Mouse (Mus musculus): Measurements from ENCODE around the gene Stard13. TPM values are rescaled to one million over a fixed set of nuclear protein-coding genes. Genes with fewer than 3 reads are reported as not detected.

Stard13 gene
- polyA plus RNA-seq, 1 experiment from 2014 or later = 13.0 TPM

DNA sequence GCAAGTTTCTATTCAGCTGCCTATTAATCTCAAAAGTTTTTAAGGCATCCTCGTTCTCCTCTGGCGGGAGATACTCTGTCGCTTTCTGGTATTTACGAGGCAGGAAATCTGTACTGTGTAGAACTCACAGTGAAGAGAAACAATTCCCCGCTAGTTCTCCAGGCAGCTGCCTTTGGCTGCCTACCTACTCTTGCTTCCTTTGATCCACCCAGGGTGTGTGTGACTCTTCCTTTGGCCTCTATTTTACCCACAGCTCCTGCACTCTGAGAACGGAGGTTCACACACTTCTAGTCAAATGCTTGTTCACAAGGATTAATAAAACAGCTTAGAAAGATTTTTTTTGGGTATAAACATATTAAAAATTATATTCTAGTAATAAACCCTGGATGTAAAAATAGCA is 144.4 kb downstream of the Stard13 start:
- ATAC-seq (replicated peaks; ENCODE audit: low FRiP score, low TSS enrichment, low read depth) = no peak
- Histone ChIP-seq H3K27ac (ENCODE audit: low read depth) (no peak overlapping the region), H3K27me3 (replicated peaks; ENCODE audit: control insufficient read depth, insufficient read depth, low read length) (no peaks in the 10 kb centered on the region), H3K4me1 (replicated peaks; ENCODE audit: control insufficient read depth, insufficient read depth, low read length) (peaks cover 2% of the 10 kb centered on the region; the same call in 1 of the 2 replicates), H3K36me3 (ENCODE audit: control insufficient read depth, insufficient read depth, low read length) (peaks cover 8% of the 10 kb centered on the region; the same call in 1 of the 2 replicates), H3K9me3 (ENCODE audit: control insufficient read depth, low read length) (no peaks in the 10 kb centered on the region), H3K4me3 (ENCODE audit: low read depth, low read length) (no peak overlapping the region), H3K9ac (ENCODE audit: low read length) (no peak overlapping the region), H3K4me2 (ENCODE audit: low read length) (no peak overlapping the region)
- 32% methylated on average over 6 of the region's 6 CpGs for WGBS
- DNase-seq (ENCODE audit: low spot score) = no peak

DNA sequence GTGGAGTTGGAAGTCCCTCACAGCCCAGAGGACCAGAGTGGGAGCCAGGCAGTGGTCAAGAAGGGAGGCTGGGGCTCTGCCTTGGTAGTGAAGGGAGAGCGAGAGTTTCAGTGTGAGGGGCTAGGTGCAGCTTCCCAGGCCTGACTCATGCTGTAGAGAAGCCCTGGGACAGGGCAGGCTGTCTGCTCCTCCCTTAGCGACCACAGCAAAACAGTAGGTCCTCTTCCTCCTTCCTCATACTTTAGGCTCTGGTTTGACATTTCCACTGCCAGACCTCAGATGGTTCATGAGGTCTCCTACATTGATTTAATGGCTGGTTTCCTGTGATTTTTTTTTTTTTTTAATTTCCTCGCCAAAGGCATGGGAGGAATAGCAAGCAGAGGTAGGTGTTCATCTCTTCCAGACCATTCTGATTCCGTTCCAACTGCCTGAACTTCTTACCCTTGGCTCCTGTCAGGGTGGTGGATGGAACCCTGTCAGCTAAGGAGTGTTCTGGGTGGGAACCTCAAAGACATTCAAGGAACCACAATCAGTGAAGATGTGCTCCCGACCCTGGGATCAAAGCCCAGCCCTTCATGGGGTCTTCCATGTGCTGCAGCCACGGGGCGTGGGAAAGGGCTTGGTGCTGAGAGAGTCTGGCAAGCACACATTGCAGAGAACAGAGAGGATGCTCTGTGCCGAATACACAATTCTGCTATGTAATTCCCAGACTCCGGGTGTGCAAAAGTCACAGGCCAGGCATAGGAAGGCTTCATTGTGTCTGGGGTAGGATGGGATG is 147.0 kb downstream of the Stard13 start:
- ATAC-seq (replicated peaks; ENCODE audit: low FRiP score, low TSS enrichment, low read depth) (no peak), DNase-seq (ENCODE audit: low spot score) (no peak)
- Histone ChIP-seq H3K27me3 (replicated peaks; ENCODE audit: control insufficient read depth, insufficient read depth, low read length) (no peaks in the 10 kb centered on the region), H3K9me3 (ENCODE audit: control insufficient read depth, low read length) (no peaks in the 10 kb centered on the region), H3K36me3 (ENCODE audit: control insufficient read depth, insufficient read depth, low read length) (0 out of 2 replicates have a peak, but pooled peaks cover under 1% of the 10 kb centered on the region), H3K4me2 (ENCODE audit: low read length) (no peak overlapping the region), H3K4me1 (replicated peaks; ENCODE audit: control insufficient read depth, insufficient read depth, low read length) (peaks cover 2% of the 10 kb centered on the region; the same call in 1 of the 2 replicates), H3K4me3 (ENCODE audit: low read depth, low read length) (no peak overlapping the region), H3K27ac (ENCODE audit: low read depth) (no peak overlapping the region), H3K9ac (ENCODE audit: low read length) (no peak overlapping the region)
- WGBS = 60% methylated on average over 9 of the region's 9 CpGs

DNA sequence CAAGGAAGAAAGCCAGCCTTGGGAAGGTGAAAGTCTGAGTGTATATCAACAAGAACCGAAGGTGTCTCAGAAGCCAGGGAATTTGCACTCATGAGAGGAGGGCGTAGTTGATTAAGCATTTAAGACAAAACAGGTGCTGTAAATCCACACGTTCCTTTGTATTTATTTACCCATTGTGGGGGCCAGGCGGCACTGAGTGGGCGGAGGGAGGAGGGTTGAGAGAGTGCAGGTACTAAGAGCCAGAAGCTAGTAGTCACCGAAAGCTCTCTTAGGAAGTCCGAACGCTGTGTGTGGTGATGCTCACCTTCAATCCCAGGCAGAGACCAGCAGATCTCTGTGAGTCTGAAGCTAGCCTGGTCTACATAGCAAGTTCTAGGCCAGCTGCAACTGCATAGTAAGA is 147.9 kb downstream of the Stard13 start:
- no peak overlapping the region for H3K9ac ChIP-seq (ENCODE audit: low read length)
- no peaks in the 10 kb centered on the region for H3K36me3 ChIP-seq (ENCODE audit: control insufficient read depth, insufficient read depth, low read length)
- H3K9me3 ChIP-seq (ENCODE audit: control insufficient read depth, low read length) = no peaks in the 10 kb centered on the region
- 69% methylated on average over 8 of the region's 8 CpGs for WGBS
- no peak for ATAC-seq (replicated peaks; ENCODE audit: low FRiP score, low TSS enrichment, low read depth)
- H3K4me2 ChIP-seq (ENCODE audit: low read length) = no peak overlapping the region
- H3K4me1 ChIP-seq (replicated peaks; ENCODE audit: control insufficient read depth, insufficient read depth, low read length) = peaks cover 2% of the 10 kb centered on the region; the same call in 1 of the 2 replicates
- H3K4me3 ChIP-seq (ENCODE audit: low read depth, low read length) = no peak overlapping the region
- DNase-seq (ENCODE audit: low spot score) = no peak
- no peaks in the 10 kb centered on the region for H3K27me3 ChIP-seq (replicated peaks; ENCODE audit: control insufficient read depth, insufficient read depth, low read length)
- H3K27ac ChIP-seq (ENCODE audit: low read depth) = no peak overlapping the region

DNA sequence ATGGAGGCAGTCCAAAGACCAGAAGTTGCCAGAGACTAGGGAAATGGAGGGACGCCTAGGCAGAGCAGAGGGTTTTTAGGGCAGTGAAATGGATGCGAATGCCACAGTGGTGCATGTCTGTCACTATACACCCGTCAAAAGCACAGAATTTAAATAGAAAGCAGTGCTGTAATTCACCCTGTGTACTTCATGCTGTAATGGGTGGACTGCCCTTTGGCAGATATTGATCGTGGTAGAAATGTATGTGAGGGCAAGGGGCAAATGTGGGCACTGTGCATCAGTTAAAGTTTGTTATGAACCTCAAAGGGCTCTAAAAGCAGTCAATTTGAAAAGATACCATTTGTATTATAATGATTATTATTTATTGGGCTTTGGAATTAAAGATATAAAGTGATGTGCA is 153.4 kb downstream of the Stard13 start:
- 86% methylated on average over 4 of the region's 4 CpGs for WGBS
- no peak overlapping the region for H3K27ac ChIP-seq (ENCODE audit: low read depth)
- H3K9me3 ChIP-seq (ENCODE audit: control insufficient read depth, low read length) = peaks cover 4% of the 10 kb centered on the region; the same call in 1 of the 2 replicates
- H3K27me3 ChIP-seq (replicated peaks; ENCODE audit: control insufficient read depth, insufficient read depth, low read length) = no peaks in the 10 kb centered on the region
- DNase-seq (ENCODE audit: low spot score) (no peak), ATAC-seq (replicated peaks; ENCODE audit: low FRiP score, low TSS enrichment, low read depth) (no peak)
- no peak overlapping the region for H3K4me2 ChIP-seq (ENCODE audit: low read length)
- H3K4me3 ChIP-seq (ENCODE audit: low read depth, low read length) = no peak overlapping the region
- H3K36me3 ChIP-seq (ENCODE audit: control insufficient read depth, insufficient read depth, low read length) = no peaks in the 10 kb centered on the region
- no peak overlapping the region for H3K9ac ChIP-seq (ENCODE audit: low read length)
- H3K4me1 ChIP-seq (replicated peaks; ENCODE audit: control insufficient read depth, insufficient read depth, low read length) = 0 out of 2 replicates have a peak, but pooled peaks cover 3% of the 10 kb centered on the region

DNA sequence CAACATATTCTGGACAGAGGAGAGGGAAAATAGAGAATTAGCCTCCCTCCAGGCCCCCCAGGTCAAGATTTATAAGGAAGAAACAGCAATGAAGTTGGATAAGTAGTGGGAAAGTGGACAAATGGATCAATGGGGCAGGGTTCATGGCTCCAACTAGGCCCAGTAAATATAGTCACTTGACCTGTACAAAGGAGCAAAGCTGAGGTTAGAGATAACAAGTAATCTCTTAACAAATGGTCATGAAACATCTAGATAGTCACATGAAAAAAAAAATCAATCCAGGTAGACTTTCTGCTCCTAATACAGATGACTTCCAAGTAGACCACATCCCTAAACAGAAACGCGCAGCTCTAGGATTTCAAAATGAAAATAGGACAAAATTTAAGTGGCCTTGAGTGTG is 155.7 kb downstream of the Stard13 start:
- Histone ChIP-seq H3K4me1 (replicated peaks; ENCODE audit: control insufficient read depth, insufficient read depth, low read length) (0 out of 2 replicates have a peak, but pooled peaks cover 3% of the 10 kb centered on the region), H3K4me2 (ENCODE audit: low read length) (no peak overlapping the region), H3K9ac (ENCODE audit: low read length) (no peak overlapping the region), H3K27ac (ENCODE audit: low read depth) (no peak overlapping the region), H3K4me3 (ENCODE audit: low read depth, low read length) (no peak overlapping the region), H3K27me3 (replicated peaks; ENCODE audit: control insufficient read depth, insufficient read depth, low read length) (no peaks in the 10 kb centered on the region), H3K9me3 (ENCODE audit: control insufficient read depth, low read length) (peaks cover 6% of the 10 kb centered on the region; the same call in 1 of the 2 replicates), H3K36me3 (ENCODE audit: control insufficient read depth, insufficient read depth, low read length) (no peaks in the 10 kb centered on the region)
- ATAC-seq (replicated peaks; ENCODE audit: low FRiP score, low TSS enrichment, low read depth) (no peak), DNase-seq (ENCODE audit: low spot score) (no peak)
- WGBS = 85% methylated on average over 2 of the region's 2 CpGs

DNA sequence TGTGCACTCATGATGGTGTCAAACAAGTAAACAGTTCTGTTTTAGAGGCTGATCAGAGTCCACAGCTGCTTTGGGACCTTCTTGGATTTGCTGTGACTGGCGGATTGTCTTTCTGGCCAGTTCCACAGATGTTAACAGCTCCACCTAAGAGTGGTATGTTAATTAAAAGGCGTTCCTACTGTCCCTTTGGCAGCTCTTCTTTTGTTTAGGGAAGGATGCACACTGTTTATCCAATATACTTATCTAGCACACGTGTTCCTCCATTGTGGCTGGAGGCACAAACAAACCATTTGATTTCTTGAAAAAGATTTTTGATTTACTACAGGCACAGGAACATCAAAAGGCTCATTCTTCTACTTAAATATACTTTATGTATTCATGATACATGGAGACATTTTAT is 156.7 kb downstream of the Stard13 start:
- no peaks in the 10 kb centered on the region for H3K27me3 ChIP-seq (replicated peaks; ENCODE audit: control insufficient read depth, insufficient read depth, low read length)
- H3K9me3 ChIP-seq (ENCODE audit: control insufficient read depth, low read length) = peaks cover 6% of the 10 kb centered on the region; the same call in 1 of the 2 replicates
- 59% methylated on average over 3 of the region's 3 CpGs for WGBS
- no peak overlapping the region for H3K27ac ChIP-seq (ENCODE audit: low read depth)
- H3K36me3 ChIP-seq (ENCODE audit: control insufficient read depth, insufficient read depth, low read length) = no peaks in the 10 kb centered on the region
- H3K4me1 ChIP-seq (replicated peaks; ENCODE audit: control insufficient read depth, insufficient read depth, low read length) = 0 out of 2 replicates have a peak, but pooled peaks cover 3% of the 10 kb centered on the region
- DNase-seq (ENCODE audit: low spot score) (no peak), ATAC-seq (replicated peaks; ENCODE audit: low FRiP score, low TSS enrichment, low read depth) (no peak)
- H3K9ac ChIP-seq (ENCODE audit: low read length) = no peak overlapping the region
- H3K4me3 ChIP-seq (ENCODE audit: low read depth, low read length) = no peak overlapping the region
- H3K4me2 ChIP-seq (ENCODE audit: low read length) = no peak overlapping the region

DNA sequence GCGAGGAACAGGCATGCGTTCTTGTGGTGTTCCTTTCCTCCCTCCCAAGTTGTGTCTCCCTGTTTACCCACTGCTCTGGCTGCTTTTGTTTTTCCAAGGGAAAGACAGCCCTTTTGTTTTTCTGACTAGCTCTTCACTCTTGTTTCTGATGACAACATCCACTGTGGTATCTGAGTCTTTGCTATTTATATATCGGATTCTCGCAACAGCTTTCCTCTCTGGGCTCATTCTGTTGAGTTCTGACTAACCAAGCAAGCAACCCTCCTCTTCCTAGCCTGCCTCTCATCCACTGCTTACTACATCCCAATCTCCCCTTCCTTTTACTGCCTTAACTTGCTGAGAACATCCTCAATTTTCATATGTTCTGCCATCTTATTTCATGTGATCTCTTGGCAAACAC is 159.4 kb downstream of the Stard13 start:
- no peaks in the 10 kb centered on the region for H3K27me3 ChIP-seq (replicated peaks; ENCODE audit: control insufficient read depth, insufficient read depth, low read length)
- 86% methylated on average over 4 of the region's 4 CpGs for WGBS
- H3K4me2 ChIP-seq (ENCODE audit: low read length) = no peak overlapping the region
- ATAC-seq (replicated peaks; ENCODE audit: low FRiP score, low TSS enrichment, low read depth) (no peak), DNase-seq (ENCODE audit: low spot score) (no peak)
- no peaks in the 10 kb centered on the region for H3K36me3 ChIP-seq (ENCODE audit: control insufficient read depth, insufficient read depth, low read length)
- H3K4me1 ChIP-seq (replicated peaks; ENCODE audit: control insufficient read depth, insufficient read depth, low read length) = peaks cover 3% of the 10 kb centered on the region; the same call in 1 of the 2 replicates
- no peak overlapping the region for H3K4me3 ChIP-seq (ENCODE audit: low read depth, low read length)
- H3K9me3 ChIP-seq (ENCODE audit: control insufficient read depth, low read length) = peaks cover 6% of the 10 kb centered on the region; the same call in 1 of the 2 replicates
- no peak overlapping the region for H3K9ac ChIP-seq (ENCODE audit: low read length)
- H3K27ac ChIP-seq (ENCODE audit: low read depth) = no peak overlapping the region

DNA sequence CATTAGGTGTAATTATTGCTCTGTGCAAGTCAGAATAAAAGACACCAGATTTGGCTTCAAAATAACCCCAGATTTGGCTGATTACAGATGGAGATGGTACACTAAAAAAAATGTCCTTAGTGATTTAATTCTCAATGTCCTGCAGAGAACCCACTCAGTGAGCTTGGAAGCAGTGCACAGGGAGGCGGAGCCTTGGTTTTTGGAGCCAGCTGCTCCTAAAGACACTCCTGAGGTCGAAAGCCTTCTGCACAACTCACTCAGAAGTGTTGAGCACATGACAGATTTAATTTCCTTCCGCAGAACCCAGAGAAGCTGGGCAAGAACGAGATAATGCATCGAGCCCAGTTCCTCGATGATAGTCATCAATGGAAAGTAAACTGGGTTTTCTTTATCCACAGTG is 162.2 kb downstream of the Stard13 start:
- Histone ChIP-seq H3K9me3 (ENCODE audit: control insufficient read depth, low read length) (peaks cover 6% of the 10 kb centered on the region; the same call in 1 of the 2 replicates), H3K9ac (ENCODE audit: low read length) (no peak overlapping the region), H3K27ac (ENCODE audit: low read depth) (no peak overlapping the region), H3K4me2 (ENCODE audit: low read length) (no peak overlapping the region), H3K36me3 (ENCODE audit: control insufficient read depth, insufficient read depth, low read length) (no peaks in the 10 kb centered on the region), H3K27me3 (replicated peaks; ENCODE audit: control insufficient read depth, insufficient read depth, low read length) (no peaks in the 10 kb centered on the region), H3K4me3 (ENCODE audit: low read depth, low read length) (no peak overlapping the region), H3K4me1 (replicated peaks; ENCODE audit: control insufficient read depth, insufficient read depth, low read length) (peaks cover 4% of the 10 kb centered on the region; the same call in 1 of the 2 replicates)
- DNase-seq (ENCODE audit: low spot score) (no peak), ATAC-seq (replicated peaks; ENCODE audit: low FRiP score, low TSS enrichment, low read depth) (no peak)
- 69% methylated on average over 6 of the region's 6 CpGs for WGBS
